Mouse (Mus musculus) large intestine, adult 2 months (tissue): ENCODE results near the gene Olfr1467. TPM values are rescaled to one million over a fixed set of nuclear protein-coding genes. Genes with fewer than 3 reads are reported as not detected.

Experiments
- DNase-seq: peaks from one replicate; pipeline ENCODE4 v3.0.0-alpha.2; 2012; ENCODE audit warnings: low read depth, low spot score
- WGBS: fragments of 180-500 bp; shearing (Covaris S2); methylation state at CpG from one replicate; pipeline ENCODE4 v1.1.7; 2018; 5-methylcytosine and 5-hydroxymethylcytosine counted together
- polyA plus RNA-seq: library from polyadenylated mRNA; depleted of rRNA; stranded (reverse); fragments of >200 nt; gene quantifications from 2 replicates; pipeline ENCODE4 v1.2.3, GENCODE M21; 2012; rRNA removed

Olfr1467 gene
- polyA plus RNA-seq = not detected in 2 replicates

DNA sequence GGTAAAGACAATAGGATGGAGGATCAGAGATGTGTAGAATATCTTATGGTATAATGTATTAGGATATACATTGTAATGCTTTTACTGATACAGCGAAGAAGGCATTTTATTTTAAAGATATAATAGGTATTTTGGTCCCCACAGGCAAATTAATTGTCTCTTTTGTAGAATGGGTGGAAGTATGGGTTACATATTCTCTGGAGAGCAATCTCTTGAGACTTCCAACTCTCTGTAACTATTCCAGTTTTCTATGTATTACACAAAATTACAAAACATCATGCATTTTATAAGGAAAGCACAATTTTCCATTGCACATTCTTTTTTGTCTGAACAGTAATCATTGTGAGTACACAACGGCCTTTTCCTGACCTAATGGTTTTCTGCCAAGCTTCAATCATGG, at the start of gene Olfr1467:
Olfr1467 (plus strand) TSS at position 301 of the 400 bp plus-strand sequence.
- no peak for DNase-seq
- 58% methylated on average over 2 of the region's 2 CpGs for WGBS

DNA sequence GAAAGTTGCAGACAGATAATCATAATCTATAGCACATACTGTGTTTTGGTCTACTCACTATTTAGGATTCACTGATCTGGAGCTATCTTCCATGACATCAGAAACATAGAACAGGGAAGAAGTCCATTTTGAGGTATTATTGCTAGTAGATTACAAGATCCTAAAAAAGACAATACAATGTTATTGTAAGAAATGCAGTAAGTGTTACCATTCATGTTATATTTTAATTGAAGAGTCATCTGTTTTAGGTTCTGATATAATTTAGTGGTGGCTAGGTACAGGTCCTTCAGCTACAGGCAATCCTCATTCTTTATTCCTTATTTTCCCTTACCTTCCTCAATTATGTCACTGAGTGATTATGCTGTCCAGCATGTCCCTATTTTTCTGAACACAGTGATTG, 46.6 kb upstream of the Olfr1467 start, which contains the start of gene Olfr1465:
Olfr1465 (minus strand) TSS at position 101 of the 400 bp plus-strand sequence.
- no peak for DNase-seq

DNA sequence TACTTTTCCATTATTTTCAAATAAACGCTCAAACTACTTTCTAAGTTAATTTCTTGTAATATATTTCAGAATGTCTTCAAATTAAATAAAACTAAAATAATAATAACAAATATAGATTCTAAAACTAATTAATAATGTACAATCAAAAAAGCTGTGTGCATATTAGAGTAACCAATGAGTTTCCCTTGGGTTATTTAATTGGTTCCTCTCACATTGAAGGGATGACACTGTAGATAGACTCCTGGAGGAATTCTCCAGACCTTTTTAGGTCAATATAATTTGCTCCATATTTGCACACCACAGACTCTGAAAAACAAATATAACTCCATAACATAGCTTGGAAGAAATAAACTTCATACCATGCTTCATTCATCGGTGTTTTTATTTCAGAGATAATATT, 23.5 kb upstream of the Olfr1467 start, which contains the start of gene Olfr1466:
Olfr1466 (plus strand) TSS at position 301 of the 400 bp plus-strand sequence.
- 84% methylated on average over 2 of the region's 2 CpGs for WGBS

DNA sequence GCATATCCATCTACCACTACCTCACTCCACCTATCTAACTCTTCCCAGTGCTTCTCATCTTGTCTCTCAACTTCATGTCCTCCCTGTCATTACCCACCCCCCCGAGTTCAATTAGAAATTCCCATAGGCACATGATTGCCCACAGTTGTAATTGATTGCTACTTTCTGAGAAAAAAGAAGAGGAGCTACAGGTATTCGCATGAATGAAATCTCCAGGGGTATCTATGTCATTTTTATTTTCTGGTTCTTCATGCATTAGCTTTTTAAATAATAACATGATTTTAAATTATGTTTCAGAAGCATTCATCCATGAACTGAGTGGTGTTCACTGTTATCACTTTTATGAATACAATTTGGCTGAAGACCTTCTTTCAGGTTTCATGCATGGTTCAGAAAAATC, 45.5 kb downstream of the Olfr1467 start, which contains the start of gene Olfr1469:
Olfr1469 (plus strand) TSS at position 301 of the 400 bp plus-strand sequence.
- WGBS = 69% methylated on average over 2 of the region's 2 CpGs
- DNase-seq = no peak

More for the DNA sequence above, 23.5 kb upstream of the Olfr1467 start, which contains the start of gene Olfr1466:
- DNase-seq = no peak

Other genes with a start within 250 kb of the Olfr1467 start
- not detected in 2 replicates for gene Olfr1459, start 212.7 kb upstream of the Olfr1467 start, polyA plus RNA-seq
- gene Olfr1461, start 199.2 kb upstream of the Olfr1467 start, polyA plus RNA-seq = not detected in 2 replicates
- not detected in 2 replicates for gene Olfr1462, start 176.5 kb upstream of the Olfr1467 start, polyA plus RNA-seq
- not detected in 2 replicates for gene Olfr1463, start 130.9 kb upstream of the Olfr1467 start, polyA plus RNA-seq
- not detected in 2 replicates for gene Olfr1465, start 46.7 kb upstream of the Olfr1467 start, polyA plus RNA-seq
- gene Olfr1466, start 23.4 kb upstream of the Olfr1467 start, polyA plus RNA-seq = not detected in 2 replicates
- not detected in 2 replicates for gene Olfr1469, start 45.6 kb downstream of the Olfr1467 start, polyA plus RNA-seq
- gene Olfr1471, start 81.2 kb downstream of the Olfr1467 start, polyA plus RNA-seq = not detected in 2 replicates
- gene Olfr1472, start 93.8 kb downstream of the Olfr1467 start, polyA plus RNA-seq = not detected in 2 replicates
- not detected in 2 replicates for gene Olfr1474, start 107.3 kb downstream of the Olfr1467 start, polyA plus RNA-seq
- gene Olfr1475, start 118.0 kb downstream of the Olfr1467 start, polyA plus RNA-seq = not detected in 2 replicates
- gene Olfr1477, start 138.3 kb downstream of the Olfr1467 start, polyA plus RNA-seq = not detected in 2 replicates
- not detected in 2 replicates for gene Olfr1480, start 165.7 kb downstream of the Olfr1467 start, polyA plus RNA-seq
- gene Olfr1484, start 221.3 kb downstream of the Olfr1467 start, polyA plus RNA-seq = not detected in 2 replicates